Mouse (Mus musculus): ENCODE measurements around the gene Hbs1l.

DNA sequence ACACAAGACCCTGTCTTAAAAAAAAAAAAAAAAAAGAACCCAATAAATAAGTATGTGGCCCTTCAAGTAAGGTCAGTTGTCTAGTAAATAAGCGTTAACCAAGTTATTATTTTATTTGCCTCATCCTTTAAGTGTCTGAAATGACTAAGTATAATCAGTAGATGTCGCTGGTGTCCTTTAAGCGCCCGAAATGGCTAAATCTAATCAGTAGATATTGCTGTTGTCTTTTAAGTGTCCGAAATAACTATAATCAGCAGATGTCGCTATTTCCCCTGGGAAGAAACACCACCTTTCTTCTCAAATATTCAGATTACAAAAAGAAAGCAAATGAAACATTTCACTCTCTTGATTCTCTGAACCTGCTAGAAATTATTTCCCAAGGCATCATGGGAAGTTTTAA, 87.1 kb downstream of the Hbs1l start:
- TF ChIP-seq CTCF (IDR thresholded peaks at IDR 0.05; ENCODE audit: low read depth, low read length) (no peak), POLR2A (IDR thresholded peaks at IDR 0.05; ENCODE audit: borderline replicate concordance, low read depth, low read length) (no peak)

Measured in bone marrow macrophage, adult 2 months (primary cell).